Mouse (Mus musculus) frontal cortex, adult (tissue): ENCODE data around the gene Mmrn1.

Experiments
- ATAC-seq: cut with Nextera tagmentation; 2 replicates; pipeline ENCODE4 v1.9.2; 2017; ENCODE audit warnings: mild to moderate bottlenecking, moderate library complexity, mixed read lengths; ENCODE audit not compliant: low TSS enrichment

The Mmrn1 gene

DNA sequence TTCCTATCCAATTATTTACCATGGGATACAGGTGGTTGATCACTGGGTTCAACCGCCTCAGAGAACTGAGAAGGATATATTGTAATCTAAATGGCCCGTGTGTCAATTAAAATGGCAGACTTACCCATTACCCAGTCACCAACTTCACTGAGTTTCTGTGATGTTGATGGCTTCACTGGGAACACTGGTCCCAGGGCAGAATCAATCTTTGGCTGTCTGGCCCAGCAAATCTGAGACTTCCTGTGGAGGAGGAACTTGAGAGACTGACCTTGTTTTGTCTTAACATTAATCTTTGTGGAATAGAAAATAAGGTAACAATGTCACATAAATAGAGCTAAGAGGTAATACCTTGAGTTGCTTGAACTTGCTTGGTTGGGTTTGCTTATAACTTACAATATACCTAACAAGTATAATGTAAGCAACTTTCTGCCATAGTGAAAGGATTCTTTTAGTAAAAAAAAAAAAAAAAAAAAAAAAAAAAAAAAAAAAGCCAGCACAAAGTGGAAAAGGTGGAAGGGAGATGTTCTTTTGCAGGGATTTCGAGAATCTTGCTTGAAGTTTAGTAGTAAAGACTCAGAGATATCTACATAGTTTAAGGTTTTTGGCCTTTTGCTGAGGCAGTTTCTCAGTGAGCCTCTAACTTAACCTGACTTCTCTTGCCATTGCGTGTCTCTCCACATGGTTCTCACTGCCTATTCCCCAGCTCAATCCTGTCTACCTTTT lies 68.8 kb downstream of the Mmrn1 start:
- no peak for ATAC-seq

GRCm38 (mm10) chr6:60994114-60994513 lies 69.3 kb downstream of the Mmrn1 start:
- ATAC-seq = no peak

- ATAC-seq = no peak
Observed at GRCm38 (mm10) chr6:60994521-60994920, 69.7 kb downstream of the Mmrn1 start.

DNA sequence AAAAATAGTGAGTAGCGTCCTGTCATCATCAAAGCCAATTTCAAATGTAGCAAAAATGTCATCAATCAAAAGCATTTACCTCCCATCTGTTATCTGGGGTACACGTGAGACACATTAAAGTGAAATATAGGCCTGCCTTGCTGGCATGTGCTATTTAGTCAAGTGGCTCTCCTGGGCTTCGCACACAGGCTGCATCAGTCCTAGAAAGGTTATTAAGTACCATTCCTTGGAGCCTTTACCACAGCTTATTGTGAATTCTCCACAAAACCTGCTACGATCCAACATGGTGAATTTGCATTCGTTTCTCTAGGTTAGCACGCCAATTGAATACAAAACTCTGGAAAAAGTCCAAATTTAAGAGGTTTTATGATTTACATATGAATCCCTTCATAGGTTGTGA lies 70.8 kb downstream of the Mmrn1 start:
- ATAC-seq = no peak

DNA sequence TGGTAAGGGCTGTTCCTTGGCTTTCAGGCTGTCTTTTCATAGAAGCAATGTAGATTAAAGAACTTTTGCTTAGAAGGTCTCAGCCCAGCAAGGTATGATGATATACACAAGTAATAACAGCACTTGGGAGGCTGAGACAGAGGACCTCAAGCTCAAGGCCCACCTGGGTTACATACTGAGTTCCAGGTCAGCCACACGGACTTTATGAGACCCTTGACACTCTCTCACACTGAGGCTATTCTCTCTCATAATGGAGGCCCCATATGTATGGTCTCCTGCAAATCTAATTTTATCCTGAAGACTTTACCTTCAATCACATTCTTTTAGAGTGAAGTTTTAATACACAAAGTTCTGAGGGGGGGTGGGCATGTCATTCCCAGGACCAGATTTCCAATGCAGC lies 71.6 kb downstream of the Mmrn1 start:
- no peak for ATAC-seq

GRCm38 (mm10) chr6:61001003-61001790 lies 76.4 kb downstream of the Mmrn1 start:
- no peak for ATAC-seq

- no peak for ATAC-seq
Observed at GRCm38 (mm10) chr6:61003916-61004765, 79.4 kb downstream of the Mmrn1 start.

DNA sequence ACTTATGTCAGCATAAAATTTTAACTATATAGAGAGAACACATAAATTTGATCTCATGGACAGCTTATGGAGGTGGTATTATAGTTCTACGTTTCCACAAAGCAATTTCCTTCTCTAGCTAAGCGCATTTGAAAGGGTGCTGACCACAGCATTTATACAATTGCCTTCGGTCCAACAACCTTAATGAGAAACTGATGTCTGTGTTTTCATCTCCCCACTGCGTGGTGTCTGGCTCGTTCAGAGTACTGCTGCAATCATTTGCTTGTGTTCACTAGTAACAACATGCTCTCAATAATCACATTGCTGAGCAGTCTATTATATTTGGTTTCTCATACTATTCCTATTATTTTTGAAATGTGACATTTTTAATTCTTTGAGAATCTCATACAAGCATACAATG lies 89.0 kb downstream of the Mmrn1 start:
- no peak for ATAC-seq

DNA sequence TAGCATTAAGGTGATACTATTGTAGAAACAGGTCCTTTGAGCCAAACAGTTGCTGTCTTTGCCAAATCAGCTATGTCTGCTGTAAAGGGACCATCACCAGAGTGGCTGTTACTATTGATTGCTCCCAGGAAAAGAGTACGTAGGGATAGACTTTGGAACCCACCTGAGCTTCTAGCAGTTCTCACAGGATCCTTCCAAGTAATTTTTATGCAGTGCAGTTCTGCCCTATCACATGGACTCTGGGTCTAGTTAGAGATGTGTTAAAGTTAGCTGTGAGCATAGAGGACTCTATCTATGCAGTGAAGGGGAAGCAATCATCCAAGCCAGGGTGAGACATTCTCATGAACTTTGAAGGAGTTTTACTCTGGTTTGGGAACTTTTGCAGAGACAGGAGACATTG lies 94.9 kb downstream of the Mmrn1 start:
- no peak for ATAC-seq

- no peak for ATAC-seq
Observed at GRCm38 (mm10) chr6:61020995-61021394, 96.2 kb downstream of the Mmrn1 start.

GRCm38 (mm10) chr6:61033251-61033650 lies 108.5 kb downstream of the Mmrn1 start:
- no peak for ATAC-seq
